Mouse (Mus musculus) kidney, postnatal 0 days (tissue): ENCODE data around the gene Cntf. TPM values are rescaled to one million over a fixed set of nuclear protein-coding genes. Genes with fewer than 3 reads are reported as not detected.

Source experiments
- ATAC-seq: fragments of 200-750 bp; cut with Nextera tagmentation; replicated peaks from 2 replicates; pipeline ENCODE4 v1.8.0; 2017; ENCODE audit warnings: low read depth, moderate number of reproducible peaks, moderate TSS enrichment, moderate library complexity; ENCODE audit not compliant: low FRiP score
- DNase-seq: peaks from one replicate; pipeline ENCODE4 v3.0.0-alpha.2; 2016; ENCODE audit warnings: low spot score
- H3K27ac ChIP-seq: fragments of 300-500 bp; sonication (generic); 2 replicates; pipeline ENCODE4 v1.5.1; 2014; ENCODE audit warnings: mild to moderate bottlenecking
- H3K27me3 ChIP-seq: fragments of 300-500 bp; sonication (generic); 2 replicates; pipeline ENCODE4 v1.6.1; 2014; ENCODE audit warnings: low read length, mixed read lengths; ENCODE audit not compliant: insufficient read depth
- H3K36me3 ChIP-seq: fragments of 300-500 bp; sonication (generic); 2 replicates; pipeline ENCODE4 v1.6.1; 2014; ENCODE audit warnings: low read length, mixed read lengths; ENCODE audit not compliant: insufficient read depth
- H3K4me1 ChIP-seq: fragments of 300-500 bp; sonication (generic); replicated peaks from 2 replicates; pipeline ENCODE4 v1.6.1; 2014; ENCODE audit warnings: antibody characterized with exemption, low read length, mixed read lengths; ENCODE audit not compliant: insufficient read depth
- H3K4me2 ChIP-seq: fragments of 300-500 bp; sonication (generic); 2 replicates; pipeline ENCODE4 v1.6.1; 2014; ENCODE audit warnings: mild to moderate bottlenecking, low read length, moderate library complexity, mixed read lengths
- H3K4me3 ChIP-seq: fragments of 300-500 bp; sonication (generic); replicated peaks from 2 replicates; pipeline ENCODE4 v1.5.1; 2014; ENCODE audit warnings: low read depth, low read length
- H3K9ac ChIP-seq: fragments of 300-500 bp; sonication (generic); 2 replicates; pipeline ENCODE4 v1.6.1; 2014; ENCODE audit warnings: low read depth, low read length
- H3K9me3 ChIP-seq: fragments of 300-500 bp; sonication (generic); replicated peaks from 2 replicates; pipeline ENCODE4 v1.6.1; 2016; ENCODE audit warnings: low read length, inconsistent platforms, mixed read lengths
- CTCF ChIP-seq: IDR thresholded peaks from 2 replicates; pipeline ENCODE4 v1.5.1; 2016; ENCODE audit warnings: antibody characterized with exemption, low read depth, mild to moderate bottlenecking, moderate library complexity
- WGBS: fragments of 180-500 bp; shearing (Covaris S2); extraction: QIAGEN DNeasy Blood & Tissue Kit; methylation state at CpG from one replicate; pipeline ENCODE4 v1.1.7; 2014; 5-methylcytosine and 5-hydroxymethylcytosine counted together
- polyA plus RNA-seq: library from polyadenylated mRNA; unstranded; fragments of >200 nt; fragmentation: Nextera tagmentation; extraction: Ambion mirVana; gene quantifications from 2 replicates; pipeline ENCODE4 v1.2.1, GENCODE M21; 2015

Cntf gene
- polyA plus RNA-seq, 1 experiment from 2014 or later = 4.9 TPM

- no peak for ATAC-seq
- Histone ChIP-seq H3K27me3 (no peaks in the 10 kb centered on the region), H3K36me3 (no peaks in the 10 kb centered on the region), H3K27ac (no peak overlapping the region), H3K4me3 (no peak overlapping the region), H3K4me1 (0 out of 2 replicates have a peak, but pooled peaks cover 2% of the 10 kb centered on the region), H3K9ac (no peak overlapping the region), H3K4me2 (no peak overlapping the region), H3K9me3 (no peaks in the 10 kb centered on the region)
- TF ChIP-seq CTCF = no peak
- WGBS = 69% methylated on average over 2 of the region's 2 CpGs
- no peak for DNase-seq
These were observed 21.5 kb upstream of the Cntf start for GRCm38 (mm10) chr19:12786803-12787395.

GRCm38 (mm10) chr19:12780437-12780836 lies 15.0 kb upstream of the Cntf start:
- Histone ChIP-seq H3K9me3 (no peaks in the 10 kb centered on the region), H3K4me2 (no peak overlapping the region), H3K27ac (no peak overlapping the region), H3K4me3 (no peak overlapping the region), H3K9ac (no peak overlapping the region), H3K4me1 (no peaks in the 10 kb centered on the region), H3K36me3 (peaks cover 19% of the 10 kb centered on the region), H3K27me3 (no peaks in the 10 kb centered on the region)
- ATAC-seq (no peak), DNase-seq (no peak)
- TF ChIP-seq CTCF = no peak

DNA sequence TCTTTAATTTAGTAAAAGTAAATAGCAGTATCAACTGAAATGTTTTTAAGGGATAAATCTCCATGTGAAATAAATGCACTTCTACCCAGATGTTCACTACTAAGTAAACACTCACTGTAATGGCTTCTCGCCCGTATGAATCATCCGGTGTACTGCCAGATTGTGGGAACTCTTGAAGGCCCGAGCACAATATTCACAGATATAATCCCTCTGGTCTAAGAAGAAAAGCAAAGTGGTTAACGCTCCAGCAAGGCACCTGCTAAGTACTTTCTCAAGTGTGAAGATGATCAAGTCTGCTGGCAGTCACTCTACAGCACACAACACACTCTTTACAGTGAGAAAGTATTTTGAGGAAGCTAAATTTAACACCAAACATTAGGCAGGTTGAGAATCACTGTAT lies 5.5 kb upstream of the Cntf start:
- Histone ChIP-seq H3K9me3 (no peaks in the 10 kb centered on the region), H3K27me3 (no peaks in the 10 kb centered on the region), H3K4me3 (no peak overlapping the region), H3K4me2 (no peak overlapping the region), H3K27ac (no peak overlapping the region), H3K36me3 (peaks cover 39% of the 10 kb centered on the region; the same call in 1 of the 2 replicates), H3K4me1 (no peaks in the 10 kb centered on the region), H3K9ac (no peak overlapping the region)
- DNase-seq (no peak), ATAC-seq (no peak)
- WGBS = 79% methylated on average over 5 of the region's 5 CpGs
- TF ChIP-seq CTCF = no peak

- no peak overlapping the region for H3K27ac ChIP-seq
- no peak for DNase-seq
- ATAC-seq = no peak
- 63% methylated on average over 2 of the region's 2 CpGs for WGBS
- H3K9me3 ChIP-seq = no peaks in the 10 kb centered on the region
- H3K4me2 ChIP-seq = no peak overlapping the region
- no peak overlapping the region for H3K4me3 ChIP-seq
- H3K9ac ChIP-seq = no peak overlapping the region
- H3K4me1 ChIP-seq = no peaks in the 10 kb centered on the region
- peak; percentile 57 for TF ChIP-seq CTCF
- H3K27me3 ChIP-seq = no peaks in the 10 kb centered on the region
- H3K36me3 ChIP-seq = 0 out of 2 replicates have a peak, but pooled peaks cover 11% of the 10 kb centered on the region
These were observed 3.0 kb downstream of the Cntf start for GRCm38 (mm10) chr19:12762212-12763130.

- DNase-seq (no peak), ATAC-seq (no peak)
- Histone ChIP-seq H3K9me3 (no peaks in the 10 kb centered on the region), H3K4me1 (no peaks in the 10 kb centered on the region), H3K27ac (no peak overlapping the region), H3K27me3 (no peaks in the 10 kb centered on the region), H3K36me3 (0 out of 2 replicates have a peak, but pooled peaks cover 11% of the 10 kb centered on the region), H3K4me2 (no peak overlapping the region), H3K4me3 (no peak overlapping the region), H3K9ac (no peak overlapping the region)
- 73% methylated on average over 2 of the region's 2 CpGs for WGBS
- no peak for TF ChIP-seq CTCF
These were observed 5.8 kb downstream of the Cntf start for GRCm38 (mm10) chr19:12759656-12760055.

GRCm38 (mm10) chr19:12758936-12759478 lies 6.4 kb downstream of the Cntf start:
- Histone ChIP-seq H3K4me1 (no peaks in the 10 kb centered on the region), H3K4me2 (no peak overlapping the region), H3K4me3 (no peak overlapping the region), H3K36me3 (0 out of 2 replicates have a peak, but pooled peaks cover 9% of the 10 kb centered on the region), H3K27ac (no peak overlapping the region), H3K27me3 (no peaks in the 10 kb centered on the region), H3K9me3 (no peaks in the 10 kb centered on the region), H3K9ac (no peak overlapping the region)
- no peak for ATAC-seq
- 89% methylated on average over 1 of the region's 1 CpGs for WGBS
- DNase-seq = no peak
- TF ChIP-seq CTCF = no peak
